Mouse (Mus musculus) common myeloid progenitor, adult 5-6 weeks (primary cell): ENCODE measurements around the gene Cacna1d. TPM values are rescaled to one million over a fixed set of nuclear protein-coding genes. Genes with fewer than 3 reads are reported as not detected.
A peak's percentile ranks its signal among the peaks of the same experiment; 100 is the strongest.

Source experiments
- ATAC-seq: replicated peaks from 2 replicates; pipeline ENCODE4 v1.8.0; 2016; ENCODE audit warnings: low read depth, mild to moderate bottlenecking, moderate TSS enrichment, inconsistent platforms; ENCODE audit not compliant: poor library complexity, severe bottlenecking
- total RNA-seq: library from RNA; stranded (forward); fragments of 200-1000, 187-1606 nt; gene quantifications from 2 replicates; pipeline ENCODE4 v1.2.3, GENCODE M21; 2017

The Cacna1d gene
- total RNA-seq, 1 experiment from 2014 or later: 0.78 TPM

DNA sequence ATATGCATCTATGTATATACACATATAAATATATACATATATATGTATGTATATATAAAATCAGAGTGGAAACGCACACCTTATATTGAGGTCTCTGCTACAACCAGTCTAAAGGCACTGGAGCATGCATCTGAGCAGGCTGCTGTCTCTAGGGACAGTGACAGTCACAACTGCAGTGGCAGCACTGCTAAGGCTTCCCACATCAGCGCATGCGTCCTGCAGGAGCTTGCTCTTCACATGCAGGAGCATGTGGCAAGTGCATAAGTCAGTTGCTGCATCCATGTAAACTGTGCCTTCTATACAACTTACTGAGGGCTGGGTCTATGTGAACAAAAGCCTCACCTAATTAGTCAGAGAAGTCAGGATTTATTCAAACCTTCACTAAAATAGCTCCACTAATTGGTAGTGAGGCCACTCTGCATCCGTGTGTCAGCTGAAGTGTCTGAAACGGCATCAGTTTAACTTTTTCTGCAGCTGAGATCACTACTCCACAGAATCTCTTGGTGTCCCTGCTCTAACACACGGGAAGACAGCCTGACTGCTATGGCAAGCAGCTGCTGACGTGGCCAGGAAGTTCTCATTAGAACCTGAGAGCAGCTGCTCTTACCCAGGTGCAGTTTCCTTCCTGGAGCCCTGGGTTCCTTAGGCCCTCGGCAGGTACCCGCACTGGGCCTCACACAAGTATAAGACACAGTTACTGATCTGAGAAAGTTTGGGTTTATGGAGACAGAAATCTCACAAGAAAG lies 199.7 kb downstream of the Cacna1d start:
- ATAC-seq: 0 out of 2 replicates have a peak, but pooled peaks have one; percentile 22

DNA sequence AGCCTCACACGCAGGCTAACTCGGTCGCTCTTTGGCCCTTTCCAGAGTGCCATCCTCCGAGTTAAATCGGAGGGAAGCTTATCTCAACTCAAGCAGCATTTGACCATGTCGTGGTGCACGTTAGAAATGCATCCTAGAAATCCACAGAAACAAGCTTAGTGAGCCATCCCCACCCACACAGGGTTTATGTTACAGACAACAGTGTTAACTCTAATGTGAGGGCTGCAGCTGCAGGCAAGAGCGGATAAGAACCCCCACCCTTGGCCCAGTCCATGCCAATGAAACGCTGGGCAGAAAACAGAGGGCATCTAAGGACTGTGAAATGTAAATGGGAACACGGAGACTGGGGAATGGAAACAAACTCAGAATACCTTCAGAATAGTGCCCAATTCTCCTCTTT lies 206.8 kb downstream of the Cacna1d start:
- ATAC-seq: no peak

DNA sequence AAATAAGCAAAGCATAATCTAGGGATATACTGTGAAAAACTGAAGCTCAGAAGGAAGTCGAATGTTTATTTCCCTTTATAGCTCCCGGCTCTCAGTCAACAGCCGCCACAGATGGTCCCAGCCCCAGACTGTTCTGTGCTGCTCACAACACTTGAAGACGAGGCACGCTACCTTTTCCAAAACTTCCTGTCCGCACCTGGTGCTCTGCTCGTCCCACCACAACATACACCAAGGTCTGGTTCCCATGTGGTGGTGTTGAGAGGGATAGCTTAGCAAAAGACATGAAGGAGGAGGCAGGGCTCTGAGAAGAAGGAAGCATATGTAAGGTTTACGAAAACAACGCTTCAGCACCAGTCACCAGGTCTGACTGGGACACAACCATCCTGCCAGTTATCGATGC lies 207.2 kb downstream of the Cacna1d start:
- no peak for ATAC-seq

DNA sequence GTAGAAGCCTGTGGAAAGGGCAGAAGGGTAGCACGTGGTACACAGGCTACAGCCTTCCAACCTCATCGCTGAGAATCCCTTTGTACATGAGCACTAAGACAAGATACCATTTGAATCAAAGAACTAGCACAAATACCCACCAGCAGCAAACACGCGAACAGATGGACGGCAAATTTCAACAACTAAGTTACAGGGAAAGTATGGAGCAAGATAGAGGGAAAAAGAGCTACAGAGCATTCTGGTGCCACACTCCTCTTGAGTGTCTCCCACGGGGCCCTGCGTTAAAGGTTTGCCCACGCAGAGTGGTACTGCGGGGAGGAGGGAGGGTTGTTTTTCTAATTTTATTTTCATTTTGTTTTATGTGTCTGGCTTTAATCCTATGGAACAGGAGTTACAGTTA lies 215.7 kb downstream of the Cacna1d start:
- ATAC-seq: no peak

DNA sequence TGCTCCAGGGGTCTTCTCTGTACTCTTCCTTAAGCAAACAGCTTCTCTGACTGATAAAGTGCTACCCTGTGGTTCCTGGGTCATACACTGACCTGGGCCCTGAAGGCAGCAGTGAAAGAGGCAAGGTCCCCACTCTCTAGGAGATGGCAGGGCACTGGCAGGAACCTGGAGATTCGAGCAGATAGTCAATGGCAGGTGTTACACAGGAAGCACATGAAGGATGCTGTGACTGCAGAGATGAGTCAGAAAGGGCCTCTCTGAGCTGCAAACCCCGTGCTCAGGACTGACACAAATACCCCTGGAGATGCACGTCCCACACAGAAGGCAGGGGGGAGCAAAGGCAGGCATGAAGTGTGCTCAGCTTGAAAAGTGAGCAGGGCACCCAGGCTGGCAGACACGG lies 218.3 kb downstream of the Cacna1d start:
- no peak for ATAC-seq

DNA sequence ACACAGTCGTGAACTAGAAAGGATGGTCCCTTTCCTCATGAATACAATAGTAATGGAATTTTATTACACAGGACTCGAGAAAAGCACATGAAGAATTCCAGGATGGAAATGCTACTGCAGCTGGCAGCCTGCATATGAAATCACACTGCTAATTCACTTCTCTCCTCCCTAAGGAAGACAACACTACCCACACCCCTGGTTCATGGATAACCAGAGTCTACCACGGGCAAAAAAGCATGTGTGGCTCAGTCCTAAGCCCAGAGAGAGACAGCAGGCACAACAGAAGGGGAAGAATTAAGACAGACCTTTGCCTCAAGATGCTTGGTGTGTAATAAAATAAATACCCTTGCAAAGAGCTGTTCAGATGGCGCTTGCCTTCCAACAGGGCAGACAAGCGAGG lies 218.7 kb downstream of the Cacna1d start:
- no peak for ATAC-seq

DNA sequence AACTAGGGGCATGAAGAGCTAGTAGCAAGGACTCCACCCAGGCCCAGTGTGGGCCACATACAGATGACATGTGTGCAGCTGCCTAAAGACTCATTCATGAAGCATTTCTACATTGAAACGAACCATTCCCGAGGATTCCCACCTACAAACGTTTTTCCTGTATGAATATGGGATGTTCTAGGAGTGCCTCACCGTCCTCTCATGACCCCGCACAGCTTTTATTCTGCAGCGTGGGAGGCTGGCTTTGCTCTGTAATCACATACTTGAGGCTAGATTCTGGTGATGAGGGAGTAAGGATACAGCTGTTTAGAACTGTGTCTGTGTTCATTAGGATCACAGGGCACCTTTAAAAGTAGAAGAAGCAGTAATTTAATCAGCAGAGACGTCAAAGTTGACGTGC lies 219.4 kb downstream of the Cacna1d start:
- no peak for ATAC-seq

DNA sequence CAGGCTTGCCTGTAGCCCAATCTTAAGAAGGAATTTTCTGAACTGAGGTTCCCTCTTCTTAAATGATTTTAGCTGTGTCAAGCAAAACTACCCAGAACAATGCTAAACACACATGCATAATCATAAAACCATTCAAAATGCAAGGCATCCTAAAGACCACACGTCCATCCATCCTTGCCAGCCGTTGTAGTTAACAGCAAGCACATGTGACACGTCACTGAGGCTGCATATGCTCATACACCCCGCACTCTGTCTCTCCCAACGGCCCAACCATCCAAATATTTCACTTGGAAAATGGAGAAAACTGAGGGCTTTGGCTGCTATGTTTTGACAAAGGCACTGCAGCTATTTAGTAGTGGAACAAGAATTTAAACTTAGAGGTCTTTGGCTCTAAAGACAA lies 220.9 kb downstream of the Cacna1d start:
- no peak for ATAC-seq

DNA sequence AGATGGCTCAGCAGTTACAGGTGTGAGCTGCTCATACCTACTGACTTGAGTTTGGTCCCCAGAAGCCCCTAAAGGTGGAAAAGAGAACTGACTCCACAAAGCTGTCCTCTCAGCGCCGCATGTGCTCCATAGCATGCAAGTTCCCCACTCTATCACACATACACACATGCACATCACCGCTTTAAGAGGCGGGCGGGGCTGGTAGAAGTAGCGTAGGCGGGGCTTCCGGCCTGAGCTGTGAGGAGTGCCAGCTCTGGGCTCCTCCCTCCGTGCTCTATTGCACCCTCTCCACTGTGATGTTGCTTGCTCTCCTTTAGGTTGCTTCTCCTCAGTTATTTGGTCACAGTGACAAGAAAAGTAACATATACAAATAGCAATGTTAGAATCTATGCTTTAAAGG lies 225.5 kb downstream of the Cacna1d start:
- ATAC-seq: peak; percentile 89

DNA sequence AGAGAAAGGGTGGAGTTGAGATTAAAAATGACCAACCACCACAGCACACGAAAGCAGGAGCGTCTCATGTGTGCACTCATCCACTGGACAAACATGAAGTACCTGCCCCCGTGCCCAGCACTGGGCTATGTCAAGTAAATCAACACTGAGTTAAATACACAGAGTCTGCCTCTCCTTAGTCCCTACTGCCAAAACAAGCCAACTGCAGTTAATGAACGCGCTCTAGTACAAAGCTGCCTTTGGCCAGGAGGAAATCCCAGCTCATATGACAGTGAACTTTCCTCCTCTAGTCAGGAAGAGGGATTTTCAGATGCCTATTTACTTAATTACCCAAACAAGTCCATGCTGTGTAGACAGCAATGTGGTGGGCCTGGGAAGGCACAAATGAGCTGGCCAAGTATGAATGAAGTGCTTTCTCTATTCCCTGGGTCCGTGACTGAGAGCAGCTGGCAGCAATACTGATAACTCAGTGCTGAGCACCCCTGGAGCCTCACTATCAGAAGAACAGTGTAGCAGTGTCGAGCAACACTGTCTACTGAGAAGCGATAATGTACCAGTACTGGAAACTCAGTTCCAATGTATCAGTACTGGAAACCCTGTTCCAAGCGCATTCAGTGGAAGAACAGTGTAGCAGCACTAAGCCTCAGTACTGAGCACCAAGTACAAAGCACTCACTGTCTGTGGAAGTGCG lies 229.5 kb downstream of the Cacna1d start:
- ATAC-seq: no peak

DNA sequence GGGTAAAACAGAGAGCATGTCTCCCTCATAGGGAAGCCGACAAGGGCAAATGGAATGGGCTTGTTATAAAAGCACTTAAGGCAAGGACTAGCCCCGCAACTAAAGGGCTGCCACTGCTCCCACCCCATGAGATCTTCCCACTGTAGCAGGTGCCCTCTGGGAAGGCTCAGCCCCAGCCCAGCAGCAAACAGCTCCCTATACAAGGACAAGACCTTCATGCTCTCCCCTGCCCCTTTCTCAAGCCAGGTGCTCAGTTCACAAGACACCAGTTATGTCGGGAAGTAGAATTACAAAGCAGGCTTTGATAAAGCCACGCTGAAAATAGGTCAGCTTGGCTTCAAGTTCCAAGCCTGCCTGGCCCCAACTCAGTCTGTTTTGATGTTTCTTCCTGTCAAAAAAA lies 233.6 kb downstream of the Cacna1d start:
- no peak for ATAC-seq

DNA sequence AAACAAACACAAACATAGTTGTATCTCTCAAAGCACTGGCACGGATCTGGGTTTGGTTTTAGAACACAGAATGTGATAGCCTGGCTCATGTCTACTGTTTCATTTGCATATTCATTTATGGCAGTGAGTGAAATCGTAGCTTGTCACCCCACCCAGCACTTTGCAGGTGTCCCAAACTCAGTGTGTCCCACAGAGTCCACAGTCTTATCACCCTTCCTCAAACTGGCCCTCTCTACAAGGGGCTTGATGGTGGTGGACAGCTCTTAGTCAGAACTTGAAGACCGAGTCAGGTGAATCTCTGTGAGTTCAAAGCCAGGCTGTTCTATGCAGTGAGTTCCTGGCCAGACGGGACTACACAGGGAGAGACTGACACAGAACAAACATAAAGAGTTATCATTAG lies 234.8 kb downstream of the Cacna1d start:
- no peak for ATAC-seq

DNA sequence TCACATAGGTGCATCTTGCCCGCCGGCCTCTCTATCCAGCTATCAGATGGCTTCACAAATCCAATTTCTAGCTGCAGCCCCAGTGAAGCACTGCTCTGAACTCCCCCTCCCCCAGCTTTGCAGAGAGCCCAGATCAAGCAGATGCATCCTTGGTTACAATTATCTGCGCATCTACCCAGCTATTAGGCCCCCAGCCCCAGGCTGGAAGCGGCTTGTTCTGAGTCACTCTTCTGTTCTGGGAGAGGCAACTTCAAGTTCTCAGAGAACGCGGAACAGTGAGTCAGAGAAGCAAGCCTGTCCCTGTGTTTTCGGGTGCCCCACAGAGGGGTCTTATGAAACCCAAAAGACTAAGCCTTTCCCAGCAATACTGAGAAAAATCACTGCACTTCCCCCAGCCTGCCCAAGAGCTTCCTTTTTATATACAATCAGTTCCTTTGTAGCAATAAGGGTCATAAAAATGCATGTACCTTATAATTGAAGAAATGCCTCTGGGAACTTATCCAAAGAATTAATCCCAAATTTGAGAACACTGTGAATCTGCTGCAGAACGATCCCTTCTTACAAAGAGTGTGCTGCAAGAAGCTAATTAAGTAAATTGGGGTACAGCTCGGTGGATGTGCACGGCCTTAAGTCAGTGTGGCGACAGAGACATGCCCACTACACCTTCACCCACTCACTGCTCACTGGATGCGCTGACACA lies 235.4 kb downstream of the Cacna1d start:
- no peak for ATAC-seq

DNA sequence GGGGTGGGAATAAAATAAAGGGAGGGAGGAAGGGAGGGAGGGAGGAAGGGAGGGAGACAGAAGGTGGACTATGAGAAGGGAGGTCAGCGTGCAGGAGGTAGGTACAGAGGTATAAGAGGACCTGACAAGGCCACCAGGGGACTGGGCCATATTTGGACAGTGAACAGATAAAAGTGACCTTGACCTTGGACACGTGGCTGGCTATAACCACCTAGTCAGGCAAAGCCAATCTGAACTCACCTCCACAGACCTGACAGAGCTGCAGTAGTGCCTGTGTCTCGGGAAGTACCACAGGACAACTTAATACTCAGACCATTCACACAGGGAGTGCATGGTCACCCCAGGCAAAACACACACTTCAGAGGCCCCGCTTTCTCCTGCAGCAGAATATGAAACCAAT lies 236.5 kb downstream of the Cacna1d start:
- ATAC-seq: no peak

DNA sequence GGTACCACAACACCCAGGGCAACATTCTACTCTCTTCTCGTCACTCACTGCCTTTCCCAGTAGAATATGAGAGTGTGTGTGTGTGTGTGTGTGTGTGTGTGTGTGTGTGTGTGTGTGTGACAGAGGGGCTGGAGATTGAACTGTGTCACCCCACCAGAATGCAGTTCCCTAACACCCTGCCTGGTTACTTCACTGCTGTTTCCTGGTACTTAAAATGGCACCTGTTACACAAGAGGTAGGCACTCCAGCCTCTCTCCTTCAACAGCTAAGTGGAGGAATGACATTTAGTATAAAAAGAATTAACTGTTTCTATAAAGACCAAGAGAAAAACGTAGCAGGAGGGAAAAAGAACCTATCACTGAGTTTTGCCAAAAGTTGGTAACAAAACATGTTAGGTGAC lies 238.4 kb downstream of the Cacna1d start:
- no peak for ATAC-seq

DNA sequence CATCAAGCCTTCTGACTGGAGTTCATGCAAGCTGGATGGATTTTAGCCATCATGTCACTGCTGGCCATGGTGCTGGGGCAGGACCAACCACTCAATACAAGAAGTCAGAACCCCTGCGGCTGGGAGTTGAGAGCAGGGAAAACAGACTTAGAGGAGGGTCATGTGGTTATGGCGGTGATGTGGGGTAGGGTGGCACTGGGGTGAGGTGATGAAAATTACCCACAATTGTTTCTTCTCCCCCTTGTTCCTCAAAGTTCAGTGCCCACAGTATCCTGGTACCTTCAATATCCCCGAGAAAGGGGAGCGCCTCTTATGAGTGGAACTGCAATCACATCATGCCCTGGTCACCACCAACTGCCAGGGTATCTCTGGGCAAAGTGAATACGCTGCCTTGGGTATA lies 239.9 kb downstream of the Cacna1d start:
- ATAC-seq: no peak

DNA sequence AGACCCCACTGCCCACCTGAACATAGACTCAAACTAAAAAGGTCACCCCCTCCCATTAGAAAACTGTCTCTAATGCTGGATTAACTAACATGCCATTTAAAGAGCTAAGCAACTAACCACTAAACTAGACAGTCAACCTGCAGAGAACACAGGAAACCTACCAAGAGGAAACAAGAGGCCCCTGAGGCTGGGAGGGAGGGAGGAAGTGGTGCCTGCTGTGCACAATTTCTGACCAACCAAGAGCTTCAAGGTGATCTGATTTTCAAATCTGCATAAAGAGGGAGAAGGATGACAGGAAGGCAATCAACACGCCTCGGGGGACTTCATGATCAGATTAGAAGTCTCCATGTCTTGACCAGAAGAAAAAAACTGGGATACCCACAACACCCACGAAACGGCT lies 241.7 kb downstream of the Cacna1d start:
- ATAC-seq: peak; percentile 30

DNA sequence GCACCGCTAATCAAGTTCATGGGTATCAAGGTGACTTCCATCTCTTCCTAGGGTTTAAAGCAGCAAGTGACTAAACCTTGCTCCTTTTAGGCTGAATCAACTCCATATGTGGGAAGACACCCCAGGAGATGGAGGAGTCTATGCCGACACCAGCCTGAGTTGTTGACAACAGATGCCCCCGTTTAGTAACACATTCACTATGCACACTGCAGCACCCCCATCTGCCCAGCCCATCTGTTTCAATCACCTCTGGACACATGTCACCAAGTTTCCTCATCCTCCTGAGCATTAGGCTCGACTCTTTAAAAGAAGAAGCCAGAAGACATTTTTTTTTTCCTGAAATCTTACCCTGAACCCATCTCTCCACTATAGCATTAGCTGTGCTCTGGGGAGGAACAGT lies 242.4 kb downstream of the Cacna1d start:
- no peak for ATAC-seq

DNA sequence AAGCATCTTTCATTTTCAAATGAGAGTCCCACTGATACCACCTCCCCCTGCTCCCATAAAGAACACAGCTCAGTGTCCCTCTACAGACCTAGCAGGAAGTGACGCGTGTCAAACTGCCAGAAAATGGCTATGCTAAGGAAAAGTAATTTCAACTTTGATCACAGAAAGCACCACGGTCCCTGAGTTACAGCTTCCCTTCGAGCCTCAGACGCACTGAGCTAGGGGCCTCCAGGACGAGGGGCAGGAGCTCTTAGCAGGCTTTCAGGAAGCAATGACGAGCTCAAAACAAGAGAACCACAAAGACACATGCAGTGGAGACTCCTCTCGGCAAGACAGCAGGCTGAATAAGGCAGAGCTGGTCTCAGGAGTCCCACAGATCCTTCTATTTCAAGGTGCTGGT lies 243.1 kb downstream of the Cacna1d start:
- ATAC-seq: peak; percentile 27; the same call in 1 of the 2 replicates

DNA sequence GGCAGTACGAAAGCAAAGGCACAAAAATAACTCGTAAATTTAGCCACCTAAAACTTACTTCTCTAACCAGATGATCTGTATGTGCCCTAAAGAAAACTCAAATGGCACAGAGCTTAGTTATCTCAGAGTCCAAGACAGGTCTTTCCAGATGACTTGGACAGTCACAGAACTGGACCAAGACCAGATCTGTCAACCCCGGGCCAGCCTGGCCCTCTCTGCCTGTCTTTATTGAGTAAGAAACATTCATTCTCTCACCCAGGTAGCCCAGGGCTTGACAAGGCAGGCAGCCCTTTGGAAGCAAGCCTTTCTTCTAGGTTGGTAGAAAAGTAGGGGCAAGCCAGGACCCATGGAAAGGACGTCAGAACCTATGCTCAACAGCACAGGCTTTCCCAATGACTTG lies 243.6 kb downstream of the Cacna1d start:
- ATAC-seq: no peak

DNA sequence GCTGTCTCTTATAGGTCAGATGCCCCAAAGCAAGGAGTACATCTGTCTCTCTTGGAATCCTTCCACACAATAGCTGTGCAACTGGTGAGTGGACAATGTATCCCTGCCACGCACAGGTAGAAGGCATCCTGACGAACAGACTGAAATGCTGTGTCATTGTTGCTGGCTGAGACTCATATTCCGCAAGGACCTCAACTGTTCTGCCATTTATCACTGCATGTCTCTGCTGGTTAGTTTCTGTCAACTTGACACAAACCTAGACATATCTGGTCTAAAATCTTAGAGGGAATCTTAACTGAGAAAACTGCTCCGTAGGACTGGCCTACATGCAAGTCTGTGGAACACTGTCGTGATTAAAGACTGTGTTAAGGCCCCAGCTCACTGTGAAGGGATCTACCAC lies 246.5 kb downstream of the Cacna1d start:
- ATAC-seq: no peak
